Mouse (Mus musculus): Measurements from ENCODE around the gene Ropn1l. TPM values are rescaled to one million over a fixed set of nuclear protein-coding genes. Genes with fewer than 3 reads are reported as not detected.

Gene Ropn1l
- polyA plus RNA-seq, 1 experiment = 0.50 TPM

GRCm38 (mm10) chr15:31392135-31392534 lies 61.4 kb downstream of the Ropn1l start:
- TF ChIP-seq POLR2A (IDR thresholded peaks at IDR 0.05; ENCODE audit: low read depth, low read length) (no peak), CTCF (IDR thresholded peaks at IDR 0.05; ENCODE audit: extremely low read depth, insufficient read depth, insufficient read length, insufficient replicate concordance) (no peak)
- Histone ChIP-seq H3K4me3 (ENCODE audit: extremely low read depth, insufficient read depth, insufficient read length) (no peak overlapping the region), H3K36me3 (ENCODE audit: control insufficient read depth, insufficient read depth, low read length) (no peaks in the 10 kb centered on the region), H3K27ac (ENCODE audit: insufficient read depth, low read length) (no peak overlapping the region), H3K4me1 (ENCODE audit: control insufficient read depth, insufficient read depth, insufficient read length) (no peaks in the 10 kb centered on the region), H3K27me3 (ENCODE audit: control insufficient read depth, insufficient read depth, low read length) (no peaks in the 10 kb centered on the region)
- WGBS = 85% methylated on average over 4 of the region's 4 CpGs
- DNase-seq (ENCODE audit: low read depth in 1 of 2, low spot score in 2 of 2) = no peak

Other genes with a start within 250 kb of the Ropn1l start
- 34.2 and 36.6 TPM in 2 replicates for gene Dap, start 229.4 kb downstream of the Ropn1l start, polyA plus RNA-seq (2012; rRNA removed)
- 3.7 and 8.1 TPM in 2 replicates for gene Ankrd33b, start 86.0 kb downstream of the Ropn1l start, polyA plus RNA-seq (2012; rRNA removed)
- gene March6, start 77.3 kb upstream of the Ropn1l start, polyA plus RNA-seq (2012; rRNA removed) = 8.5 and 8.7 TPM in 2 replicates
- gene Cmbl, start 111.7 kb upstream of the Ropn1l start, polyA plus RNA-seq (2012; rRNA removed) = 6.4 and 12.4 TPM in 2 replicates
- 58.3 and 66.9 TPM in 2 replicates for gene Cct5, start 148.1 kb upstream of the Ropn1l start, polyA plus RNA-seq (2012; rRNA removed)
- 3.9 and 4.9 TPM in 2 replicates for gene Fam173b, start 148.1 kb upstream of the Ropn1l start, polyA plus RNA-seq (2012; rRNA removed)

All from spleen, adult 2 months (tissue).